Mouse (Mus musculus): ENCODE measurements at regions not wholly inside any gene's neighbourhood (a gene's known extent, or its start where the extent isn't known, plus 50 kb on each side); places are given as distances from the start of the nearest gene placed in this dataset.

DNA sequence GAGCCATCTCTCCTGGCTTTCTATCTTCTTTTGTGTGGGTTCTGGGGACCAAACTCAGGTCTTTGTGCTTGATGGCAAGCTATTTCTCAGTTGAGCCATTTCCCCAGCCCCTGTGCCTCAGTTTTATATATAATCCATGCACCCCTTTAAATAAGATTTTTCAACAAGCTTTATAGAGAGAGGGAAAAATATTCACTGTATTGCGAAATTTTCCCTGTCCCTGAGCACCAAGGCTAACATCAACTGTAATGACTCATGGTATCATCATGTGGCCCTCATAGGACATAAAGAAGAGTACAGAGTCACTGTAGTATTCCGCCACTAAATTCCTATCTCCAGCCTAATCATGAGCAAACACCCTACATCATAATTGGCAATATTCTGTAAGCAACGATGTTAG, 142.4 kb upstream of the Dock1 start:
- no peak for DNase-seq (ENCODE audit: low spot score in 2 of 2)

DNA sequence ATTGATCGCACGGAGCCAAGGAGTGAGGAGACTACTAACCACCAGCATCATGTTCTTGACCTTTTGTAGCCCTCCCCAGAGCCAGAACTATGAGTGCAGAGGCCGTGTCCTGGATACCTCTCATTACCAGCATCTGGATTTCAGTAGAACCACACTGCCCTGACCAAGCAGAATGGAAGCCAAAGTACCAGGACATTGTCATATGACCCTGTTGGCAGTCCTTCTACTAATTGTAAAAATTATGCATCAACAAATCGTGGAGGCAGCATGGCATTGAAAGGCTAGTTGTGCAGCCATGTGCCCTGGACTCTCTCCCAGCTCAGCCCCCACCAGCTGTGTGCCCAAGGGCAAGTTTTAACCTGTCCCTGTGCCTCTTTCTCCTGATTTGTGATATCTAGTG, 135.6 kb upstream of the Dock1 start:
- DNase-seq (ENCODE audit: low spot score in 2 of 2) = no peak

DNA sequence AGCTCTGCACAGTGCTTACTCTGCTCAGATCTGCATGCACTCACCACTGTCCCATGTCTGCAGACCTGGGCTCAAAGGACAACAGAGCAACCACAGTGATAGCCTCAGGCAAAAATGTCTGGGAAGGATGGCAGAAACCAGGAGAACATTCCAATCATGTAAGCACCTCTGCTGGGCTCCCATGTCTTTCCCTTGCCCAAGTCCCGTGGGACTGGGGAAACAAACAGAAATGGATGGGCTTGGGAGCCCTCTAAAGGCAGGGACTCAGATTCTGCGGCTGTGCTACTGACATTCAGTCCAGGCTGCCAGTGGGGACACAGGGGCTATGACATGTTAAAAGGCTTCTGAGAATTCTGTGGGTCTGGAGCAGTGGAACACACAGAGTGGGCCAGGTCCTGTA, 128.8 kb upstream of the Dock1 start:
- no peak for DNase-seq (ENCODE audit: low spot score in 2 of 2)

DNA sequence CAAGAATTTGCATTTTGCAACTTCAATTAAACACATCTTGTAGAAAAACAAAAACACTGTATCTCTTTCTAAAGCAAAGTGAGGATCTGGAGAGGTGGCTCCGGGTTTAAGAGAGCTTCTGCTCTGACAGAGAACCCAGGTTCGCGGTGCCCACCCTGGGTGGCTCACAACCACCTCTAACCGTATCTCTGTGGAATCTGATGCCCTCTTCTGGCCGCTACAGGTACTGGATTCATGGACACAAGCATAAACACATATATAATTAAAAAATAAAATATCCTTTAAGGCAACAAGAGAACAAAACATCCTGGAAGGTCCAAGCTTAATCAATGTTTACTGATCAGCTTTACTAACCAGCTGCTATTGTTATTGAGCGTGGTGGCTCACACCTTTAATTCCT, 124.3 kb upstream of the Dock1 start:
- no peak for DNase-seq (ENCODE audit: low spot score in 2 of 2)

DNA sequence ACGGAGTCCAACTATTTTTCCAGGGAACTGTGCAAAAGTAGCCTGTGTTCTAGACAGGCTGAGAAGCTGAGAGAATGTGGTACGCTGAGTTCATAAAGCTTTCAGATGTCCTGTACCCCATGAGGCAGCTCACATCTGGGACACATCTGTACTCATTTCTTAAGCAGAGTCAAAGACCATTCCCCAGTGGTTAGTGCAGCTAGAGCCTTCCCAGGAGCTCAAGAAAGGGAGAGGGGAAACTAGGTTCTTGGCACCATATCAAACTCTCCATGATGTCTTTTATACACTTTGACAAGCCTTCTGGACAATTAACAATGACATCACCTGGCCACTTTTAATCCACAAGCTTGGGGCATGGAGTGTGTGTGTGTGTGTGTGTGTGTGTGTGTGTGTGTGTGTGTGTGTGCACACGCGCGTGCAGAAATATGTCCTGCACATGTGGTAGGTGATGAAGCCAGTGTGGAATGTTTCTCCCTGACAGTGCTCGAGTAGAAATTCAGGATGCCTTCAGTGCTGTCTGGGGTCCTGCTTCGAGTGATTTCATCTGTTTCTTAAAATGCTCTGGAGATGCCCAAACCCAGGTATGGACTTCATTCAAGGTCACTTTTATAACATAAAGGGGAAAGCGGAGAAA, 121.1 kb upstream of the Dock1 start:
- DNase-seq (ENCODE audit: low spot score in 2 of 2) = no peak

DNA sequence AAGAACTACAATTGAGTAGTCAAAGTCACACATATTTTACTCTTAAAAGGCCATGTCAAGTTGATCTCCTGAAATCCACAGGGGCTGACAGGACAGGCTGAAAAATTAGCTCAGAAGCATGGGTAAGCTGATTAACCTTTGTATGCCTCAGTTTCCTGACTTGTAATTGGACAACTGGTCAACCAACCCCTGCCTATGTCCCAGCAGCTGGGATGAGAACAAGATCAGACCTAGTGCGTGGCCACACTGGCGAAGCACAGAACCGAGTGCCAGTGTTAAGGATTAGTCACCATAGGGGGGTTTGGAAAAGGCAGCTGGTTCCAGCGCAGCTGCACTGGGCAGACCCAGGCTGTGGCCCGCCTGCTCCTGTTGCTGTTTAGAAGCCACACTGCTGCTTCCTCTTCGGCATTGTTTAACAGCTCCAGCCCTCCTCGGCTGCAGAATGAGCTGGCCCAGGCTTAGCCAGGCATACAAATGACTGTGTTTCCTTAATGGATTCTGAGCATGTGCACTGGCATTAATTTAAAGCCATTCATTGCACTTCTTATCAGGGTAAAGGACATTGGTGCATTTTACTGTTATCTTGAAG, 120.1 kb upstream of the Dock1 start:
- peak; percentile 12 to 22 for DNase-seq (ENCODE audit: low spot score in 2 of 2)

DNA sequence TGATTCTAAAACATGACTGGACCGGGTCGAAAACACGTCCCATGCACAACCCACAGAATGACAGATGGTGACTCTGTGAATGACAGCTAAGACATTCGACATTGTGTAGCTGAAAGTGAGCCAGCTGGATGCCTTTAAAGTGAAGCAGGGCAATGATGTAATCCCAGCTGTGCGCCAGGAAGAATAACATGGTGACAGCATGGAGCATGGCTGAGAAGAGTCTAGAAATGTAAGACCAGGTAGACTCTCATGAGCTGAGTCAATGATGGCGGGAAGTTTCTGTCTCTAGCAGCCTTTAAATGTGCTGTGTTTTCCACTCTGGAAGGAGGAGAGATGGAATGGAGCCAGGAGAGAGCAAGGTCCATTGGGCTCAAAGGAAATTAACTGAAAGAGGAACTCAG, 118.4 kb upstream of the Dock1 start:
- no peak for DNase-seq (ENCODE audit: low spot score in 2 of 2)

DNA sequence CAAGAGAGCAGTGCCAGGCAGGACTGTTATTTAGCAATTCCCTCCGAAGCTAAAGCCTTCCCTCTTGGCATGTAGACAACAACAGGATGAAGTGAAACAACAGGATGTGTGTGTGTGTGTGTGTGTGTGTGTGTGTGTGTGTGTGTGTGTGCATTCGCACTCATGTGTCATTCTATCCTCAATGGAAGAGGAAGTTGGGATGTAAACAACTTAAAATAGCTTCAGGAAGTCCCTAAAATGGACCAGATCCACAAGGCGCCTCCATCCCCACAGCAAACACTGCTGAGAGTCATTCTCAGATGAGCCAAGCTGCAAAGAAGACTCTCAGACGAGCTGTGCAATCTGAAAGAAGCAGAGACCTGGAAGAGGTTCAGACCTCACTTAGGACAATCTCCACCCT, 114.4 kb upstream of the Dock1 start:
- DNase-seq (ENCODE audit: low spot score in 2 of 2) = no peak

DNA sequence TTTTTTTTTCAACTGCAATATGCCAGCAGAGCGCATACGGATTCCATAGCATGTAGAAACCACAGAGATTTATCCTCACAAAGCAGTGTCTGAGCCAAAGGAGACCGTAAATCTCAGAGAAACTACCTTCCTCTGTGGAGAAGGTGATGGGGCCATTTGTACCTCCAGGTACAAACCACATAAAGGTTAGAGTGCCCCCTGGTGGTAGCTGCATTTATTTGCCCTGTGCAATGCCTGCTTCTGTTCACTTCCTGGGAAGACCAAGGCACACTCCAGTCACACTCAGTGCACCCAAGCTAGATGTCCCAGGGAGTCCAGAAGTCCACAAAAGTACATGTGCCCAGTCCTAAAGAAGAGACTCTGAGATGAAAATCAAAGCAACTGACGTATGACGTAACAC, 104.1 kb upstream of the Dock1 start:
- peak; percentile 75 to 86 for DNase-seq (ENCODE audit: low spot score in 2 of 2)

DNA sequence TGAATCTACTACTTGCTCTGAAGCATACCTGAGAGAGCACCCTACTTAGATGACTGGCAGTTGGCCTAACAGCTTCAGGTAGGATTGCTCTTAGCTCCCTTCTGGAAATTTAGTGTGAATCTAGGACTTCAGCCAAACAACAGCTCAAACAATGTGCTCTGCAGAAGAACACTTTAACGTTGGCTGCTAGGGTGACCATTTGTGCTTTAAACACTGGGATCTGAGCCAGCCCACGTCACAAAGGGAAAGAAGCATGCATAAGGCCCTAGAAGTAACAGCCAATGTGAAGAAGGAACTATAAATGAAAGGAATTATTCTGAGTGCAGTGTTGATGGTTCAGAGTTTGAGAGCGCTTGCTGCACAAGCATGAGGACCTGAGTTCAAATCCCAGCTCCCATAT, 101.2 kb upstream of the Dock1 start:
- no peak for DNase-seq (ENCODE audit: low spot score in 2 of 2)

DNA sequence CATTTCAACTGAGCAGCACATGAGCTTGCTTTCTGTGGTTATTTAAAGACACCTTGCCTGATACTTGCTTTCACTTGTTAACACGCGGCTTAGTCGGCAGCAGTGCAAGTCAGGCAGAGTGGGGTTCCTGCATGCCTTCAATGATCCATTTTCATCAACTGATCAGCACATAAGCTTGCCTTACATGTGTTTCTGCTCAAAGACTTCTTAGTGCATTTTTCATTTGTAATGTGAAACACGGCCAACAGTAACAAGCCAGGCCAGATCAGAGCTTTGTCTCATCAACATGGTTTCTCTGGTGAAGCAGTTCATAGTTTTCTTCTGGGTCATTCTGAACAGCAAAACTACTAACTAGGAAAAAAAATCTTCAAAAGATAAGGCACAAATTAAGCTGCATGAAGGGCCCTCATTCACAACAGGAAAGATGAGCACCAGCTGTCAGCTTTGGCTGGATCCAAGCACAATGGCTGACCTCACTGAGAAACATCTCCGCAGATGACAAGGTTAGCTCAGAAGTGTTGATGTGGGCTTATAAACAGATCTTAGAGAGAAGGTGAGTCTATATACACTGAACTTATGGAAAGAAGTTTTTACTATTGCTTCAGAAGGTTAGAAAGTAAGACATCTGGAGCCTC, 100.2 kb upstream of the Dock1 start:
- DNase-seq (ENCODE audit: low spot score in 2 of 2) = no peak

DNA sequence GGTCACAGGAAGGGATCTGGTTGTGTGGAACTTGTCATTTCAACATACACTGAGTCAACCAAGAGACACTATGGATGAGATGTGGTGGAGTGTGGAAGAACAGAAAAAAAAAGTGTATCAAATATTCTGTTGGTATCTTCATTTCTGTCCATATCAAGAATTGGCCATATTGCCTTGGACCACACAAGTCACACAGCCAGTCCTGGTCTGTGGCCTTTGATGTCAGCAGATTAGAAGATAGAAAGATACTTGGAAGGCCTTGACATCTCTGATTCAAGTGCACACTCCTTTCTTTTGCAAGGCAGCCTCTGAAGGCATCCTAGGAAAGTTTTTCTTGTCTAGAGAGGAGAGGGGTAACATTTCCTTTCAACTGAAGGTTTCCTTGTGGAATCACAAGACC, 88.7 kb upstream of the Dock1 start:
- DNase-seq (ENCODE audit: low spot score in 2 of 2) = no peak

DNA sequence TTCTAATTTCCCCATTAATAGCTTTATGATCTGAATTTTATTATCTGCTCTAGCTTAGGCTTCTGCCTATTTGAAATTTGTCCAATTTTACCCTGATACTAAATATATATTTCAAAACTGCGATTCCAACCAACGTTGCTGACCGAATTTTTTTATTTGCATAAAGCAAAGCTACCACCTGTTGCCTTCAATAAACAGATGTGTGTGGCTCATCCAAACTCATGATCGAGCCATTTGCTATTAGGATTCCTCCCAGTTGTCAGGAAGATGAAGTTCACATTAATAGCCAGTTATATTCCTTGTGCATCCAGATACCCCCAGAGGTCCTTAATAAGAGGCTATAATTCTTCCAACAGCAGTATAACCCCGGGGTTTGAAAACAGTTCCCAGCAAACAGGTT, 85.0 kb upstream of the Dock1 start:
- DNase-seq (ENCODE audit: low spot score in 2 of 2) = no peak

DNA sequence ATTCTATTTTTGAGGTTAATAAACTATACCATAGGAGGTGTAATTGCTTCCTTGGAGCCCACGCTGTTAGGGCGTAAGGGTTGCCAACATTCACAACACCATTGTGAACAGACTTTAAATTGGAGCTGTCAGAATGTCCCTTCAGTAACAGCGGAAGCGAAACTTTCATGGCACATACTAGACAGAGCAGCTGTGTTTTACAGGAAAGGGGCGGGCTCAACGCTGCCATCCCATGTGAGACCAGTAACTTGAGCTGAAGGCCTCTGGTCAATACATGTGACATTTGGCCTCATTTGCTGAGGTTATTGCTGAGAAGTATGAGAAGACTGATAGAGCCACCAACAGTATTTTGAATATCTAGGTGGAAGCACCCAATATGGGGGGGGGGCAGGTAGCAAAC, 83.5 kb upstream of the Dock1 start:
- no peak for DNase-seq (ENCODE audit: low spot score in 2 of 2)

DNA sequence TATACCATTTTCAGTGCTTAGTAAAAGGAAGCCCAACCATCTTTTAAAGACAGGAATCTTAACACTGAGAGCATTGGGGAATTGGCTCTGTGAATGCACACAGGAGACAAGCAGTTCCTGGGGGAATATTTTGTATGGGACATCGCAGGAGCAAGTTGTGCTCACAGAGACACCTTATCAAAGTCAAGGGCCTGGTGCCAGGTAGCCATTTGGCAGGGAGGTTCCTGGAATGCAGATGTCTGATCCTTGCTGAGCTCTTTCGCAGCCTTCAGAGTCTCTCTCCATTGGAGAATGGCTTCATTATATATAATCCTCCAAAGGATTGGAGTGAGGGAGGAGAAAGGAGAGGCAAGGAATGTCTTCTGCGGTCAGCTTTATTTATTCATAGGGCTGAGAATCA, 62.6 kb upstream of the Dock1 start:
- DNase-seq (ENCODE audit: low spot score in 2 of 2) = no peak

DNA sequence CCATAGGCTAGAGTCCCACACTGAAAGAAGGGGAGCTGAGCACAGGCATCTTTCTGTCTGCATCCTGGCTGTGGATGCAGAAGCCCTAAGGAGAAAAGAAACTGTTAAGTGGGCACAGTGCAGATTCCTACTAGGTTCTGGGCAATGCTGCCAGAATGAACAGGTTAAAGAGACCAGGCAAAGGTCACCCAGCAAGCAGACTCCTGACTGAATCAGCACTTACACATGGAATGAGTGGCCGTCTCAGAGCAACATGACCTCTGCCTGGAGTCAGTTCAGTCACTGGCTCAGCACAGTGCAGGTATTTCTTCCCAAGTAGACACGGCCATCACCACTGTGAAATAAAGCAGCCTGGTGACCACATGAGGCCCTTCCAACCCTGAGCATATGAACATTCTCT, 60.3 kb upstream of the Dock1 start:
- DNase-seq (ENCODE audit: low spot score in 2 of 2) = no peak

DNA sequence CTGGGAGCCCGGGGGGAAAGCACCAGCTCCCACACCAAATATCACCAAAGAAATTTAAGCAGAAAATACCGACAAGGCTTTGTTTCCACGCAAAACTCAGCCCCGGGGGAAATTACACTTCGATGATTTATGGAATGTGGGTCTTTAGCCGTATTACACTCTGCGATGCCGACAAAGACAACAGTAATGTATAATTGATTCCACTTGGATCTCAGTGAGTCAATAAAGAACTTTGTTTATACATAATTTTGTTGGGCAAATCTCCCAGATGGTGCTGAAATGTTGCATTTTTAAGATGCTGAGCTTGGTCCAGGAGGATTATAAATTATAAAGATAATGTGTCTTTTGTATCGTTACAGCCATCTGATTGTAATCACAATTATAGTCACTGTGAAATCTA, 59.1 kb upstream of the Dock1 start:
- DNase-seq (ENCODE audit: low spot score in 2 of 2) = no peak

DNA sequence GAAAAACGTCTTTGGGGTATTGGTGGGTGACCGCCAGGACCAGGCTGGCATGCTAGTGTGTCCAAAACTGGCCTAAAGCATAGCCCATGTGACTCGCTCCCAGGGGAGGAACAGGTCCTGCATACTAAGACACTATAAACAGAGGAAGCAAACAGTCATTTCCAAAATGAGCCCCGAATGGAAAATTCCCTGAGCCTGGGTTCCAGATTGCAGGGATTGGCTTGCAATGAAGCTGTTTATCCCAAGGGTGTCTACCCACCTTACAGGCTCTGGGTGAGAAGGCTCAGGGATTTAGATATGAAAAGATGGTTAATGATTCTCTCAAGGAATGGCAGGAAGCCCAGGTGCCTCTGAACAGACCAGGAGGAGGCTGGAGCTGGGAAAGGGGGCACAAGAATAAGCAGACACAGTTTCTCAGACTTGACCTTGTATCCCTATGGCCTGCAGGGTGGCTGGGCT, 58.2 kb upstream of the Dock1 start:
- DNase-seq (ENCODE audit: low spot score in 2 of 2) = no peak

DNA sequence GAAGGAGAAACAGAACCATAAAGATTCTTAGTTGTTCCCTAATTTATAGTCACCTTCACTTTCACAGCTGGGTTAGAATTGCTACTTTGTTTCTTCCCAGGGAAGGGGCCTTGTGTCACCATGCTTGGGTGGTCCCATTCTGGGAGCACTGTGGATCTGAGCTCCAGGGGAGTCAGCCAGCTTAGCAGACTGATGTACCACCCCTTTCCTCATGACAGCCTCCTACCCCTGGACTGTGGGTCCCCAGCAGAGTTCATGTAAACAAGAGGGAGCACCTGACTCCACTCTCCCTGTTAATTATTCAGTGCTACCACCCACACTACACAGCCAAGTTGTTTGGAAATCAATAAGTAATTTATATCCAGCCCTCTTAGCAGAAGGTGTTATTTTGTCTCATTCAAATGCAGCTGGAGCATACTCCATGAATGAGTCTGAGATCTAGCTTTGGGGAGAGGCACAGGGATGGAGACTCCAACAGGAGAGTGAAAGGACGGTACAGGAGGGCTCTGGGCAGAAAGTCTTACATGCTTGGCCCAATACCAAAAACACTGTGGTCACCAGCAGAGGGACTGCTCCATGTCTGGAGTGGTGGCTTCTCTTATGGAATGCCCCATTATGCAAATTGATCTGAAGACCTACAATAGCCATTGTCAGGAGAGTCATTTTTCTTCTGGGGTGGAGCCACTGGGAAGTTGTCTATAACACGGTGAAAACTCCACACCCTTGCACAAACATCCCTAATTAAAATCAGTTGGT, 51.1 kb upstream of the Dock1 start:
- DNase-seq (ENCODE audit: low spot score in 2 of 2) = no peak

DNA sequence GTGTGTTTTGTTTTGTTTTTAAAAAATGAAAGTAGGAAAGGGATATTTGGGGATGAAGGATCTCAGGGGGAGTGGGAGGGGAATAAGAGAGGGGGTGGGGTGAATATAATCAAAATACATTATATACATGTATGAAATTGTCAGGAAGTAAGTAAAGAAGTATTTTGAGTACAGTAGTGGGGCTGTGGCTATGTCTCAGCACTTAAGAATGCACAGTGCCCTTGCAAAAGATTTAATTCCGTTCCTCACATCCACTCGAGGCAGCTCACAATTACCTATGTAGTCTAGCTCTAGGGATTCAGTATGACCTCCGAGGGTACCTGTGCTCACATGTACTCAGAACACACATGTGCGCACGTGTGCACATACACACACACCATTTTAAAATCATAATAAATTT, 50.4 kb upstream of the Dock1 start:
- DNase-seq (ENCODE audit: low spot score in 2 of 2) = no peak

Measured in left cerebral cortex, adult 18-20 months (tissue).